Mouse (Mus musculus) brain, embryonic 14.5 days (tissue): Measurements from ENCODE around the gene Tenm4. TPM values are rescaled to one million over a fixed set of nuclear protein-coding genes. Genes with fewer than 3 reads are reported as not detected.

Experiments
- DNase-seq: peaks from one replicate; pipeline ENCODE4 v3.0.0-alpha.2; 2011; ENCODE audit warnings: low read depth
- CTCF ChIP-seq: fragments of 200-500 bp; IDR thresholded peaks from 2 replicates; pipeline ENCODE4 v1.5.1; 2012; ENCODE audit warnings: inconsistent platforms, mild to moderate bottlenecking, moderate library complexity, borderline replicate concordance; ENCODE audit not compliant: insufficient read depth, insufficient read length; ENCODE audit errors: extremely low read depth
- POLR2A ChIP-seq: fragments of 200-500 bp; IDR thresholded peaks from 2 replicates; pipeline ENCODE4 v1.6.1; 2012; ENCODE audit warnings: mild to moderate bottlenecking, inconsistent platforms, borderline replicate concordance; ENCODE audit not compliant: poor library complexity, insufficient read depth, insufficient read length, severe bottlenecking; ENCODE audit errors: extremely low read depth
- polyA plus RNA-seq: library from polyadenylated mRNA; depleted of rRNA; stranded (reverse); fragments of >200 nt; gene quantifications from 2 replicates; pipeline ENCODE4 v1.2.3, GENCODE M21; 2012

Gene Tenm4
- polyA plus RNA-seq, 1 experiment: 31.2 TPM

DNA sequence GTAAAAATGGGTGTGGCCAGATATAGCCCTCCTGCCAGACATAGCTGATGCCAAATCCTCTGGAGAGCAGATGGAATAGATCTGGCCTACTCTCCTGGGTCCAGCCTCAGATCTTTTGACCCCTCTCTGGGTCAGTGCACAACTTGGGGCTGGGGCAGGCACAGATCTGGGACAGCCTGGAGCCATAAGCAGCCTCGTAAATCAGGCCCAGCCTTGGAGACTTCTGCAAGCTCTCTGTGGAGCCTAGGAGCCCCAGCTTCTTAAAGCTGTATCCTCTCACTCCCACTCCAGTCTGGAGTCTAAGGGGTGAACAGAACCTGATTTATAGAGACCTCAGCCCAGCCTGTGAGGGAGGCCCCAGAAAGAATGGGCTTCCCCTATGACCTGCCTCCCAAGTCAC lies 354.3 kb downstream of the Tenm4 start:
- TF ChIP-seq POLR2A: no peak
- DNase-seq: no peak

DNA sequence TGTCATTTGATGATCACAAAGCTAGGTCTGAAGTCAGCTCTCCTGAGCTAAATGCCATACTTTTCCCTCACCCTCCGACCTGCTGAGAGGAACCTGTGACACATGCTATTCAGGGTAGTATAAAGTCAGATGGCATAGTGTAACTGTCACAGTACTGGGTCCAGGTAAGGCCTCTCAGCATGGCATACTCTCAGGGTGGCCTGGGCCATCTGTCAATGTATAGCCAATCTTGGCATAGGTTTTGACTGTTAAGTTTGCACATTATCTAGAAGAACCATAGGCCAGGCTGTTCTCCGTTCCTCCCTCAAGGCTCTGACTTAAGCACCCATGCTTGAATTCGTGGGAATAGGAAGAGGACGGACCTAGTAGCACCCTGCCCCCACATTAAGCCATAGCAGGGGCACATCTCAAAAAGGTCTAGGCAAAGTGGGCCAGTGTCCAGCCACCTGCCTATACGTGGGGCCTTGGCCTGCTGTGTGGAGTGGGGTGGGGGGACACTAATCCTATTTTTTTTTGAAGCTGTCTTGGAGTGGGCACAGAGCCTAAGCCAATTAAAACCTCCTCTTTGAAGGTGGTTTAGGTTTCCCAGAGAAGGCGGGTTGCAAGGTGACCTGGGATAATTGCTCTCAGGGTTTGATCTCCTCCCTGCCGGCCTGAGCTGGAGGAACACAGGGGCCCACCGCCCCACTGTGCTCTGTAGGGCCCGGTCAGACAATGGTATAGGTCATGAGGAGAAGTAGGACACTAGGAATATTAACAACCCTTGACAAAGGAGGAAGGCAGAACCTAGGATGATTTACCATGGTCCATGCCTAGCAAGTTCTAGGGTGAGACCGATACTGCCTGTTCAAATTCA lies 359.8 kb downstream of the Tenm4 start:
- peak; percentile 82 for DNase-seq
- TF ChIP-seq CTCF: no peak
- no peak for TF ChIP-seq POLR2A

DNA sequence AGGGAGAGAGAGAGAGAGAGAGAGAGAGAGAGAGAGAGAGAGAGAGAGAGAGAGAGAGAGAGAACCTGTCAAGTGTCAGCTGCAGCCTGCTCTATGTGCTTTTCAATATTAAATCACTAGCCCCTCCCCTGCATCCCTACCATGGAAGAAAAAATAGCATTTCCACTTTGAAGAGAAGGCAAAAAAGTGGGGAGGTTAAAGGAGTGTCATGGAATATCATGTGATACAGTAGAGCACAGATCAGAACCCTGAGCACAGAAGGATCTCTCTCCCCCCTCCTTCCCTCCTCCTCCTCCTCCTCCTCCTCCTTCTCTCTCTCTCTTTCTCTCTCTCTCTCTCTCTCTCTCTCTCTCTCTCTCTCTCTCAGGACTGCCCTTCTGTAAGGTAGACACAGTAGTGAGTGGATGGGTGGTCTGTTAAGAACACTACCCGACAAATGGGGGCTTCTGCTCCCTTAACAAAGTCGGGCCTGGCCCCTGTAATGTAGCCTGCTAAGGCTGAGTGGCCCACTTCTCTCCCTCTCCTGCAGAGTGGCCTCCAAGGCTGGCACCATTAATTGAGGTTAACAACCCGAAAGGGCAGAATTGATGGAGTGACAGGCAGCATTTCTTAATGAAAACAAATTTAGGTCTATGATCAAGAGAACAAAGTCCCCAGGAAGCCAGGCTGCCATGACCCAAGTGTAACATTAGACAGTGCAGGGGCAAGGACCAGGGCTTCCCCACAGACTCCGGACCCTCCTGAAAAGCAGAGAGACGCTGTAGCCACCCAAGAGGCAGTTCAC lies 361.1 kb downstream of the Tenm4 start:
- no peak for DNase-seq
- TF ChIP-seq POLR2A (no peak), CTCF (no peak)

DNA sequence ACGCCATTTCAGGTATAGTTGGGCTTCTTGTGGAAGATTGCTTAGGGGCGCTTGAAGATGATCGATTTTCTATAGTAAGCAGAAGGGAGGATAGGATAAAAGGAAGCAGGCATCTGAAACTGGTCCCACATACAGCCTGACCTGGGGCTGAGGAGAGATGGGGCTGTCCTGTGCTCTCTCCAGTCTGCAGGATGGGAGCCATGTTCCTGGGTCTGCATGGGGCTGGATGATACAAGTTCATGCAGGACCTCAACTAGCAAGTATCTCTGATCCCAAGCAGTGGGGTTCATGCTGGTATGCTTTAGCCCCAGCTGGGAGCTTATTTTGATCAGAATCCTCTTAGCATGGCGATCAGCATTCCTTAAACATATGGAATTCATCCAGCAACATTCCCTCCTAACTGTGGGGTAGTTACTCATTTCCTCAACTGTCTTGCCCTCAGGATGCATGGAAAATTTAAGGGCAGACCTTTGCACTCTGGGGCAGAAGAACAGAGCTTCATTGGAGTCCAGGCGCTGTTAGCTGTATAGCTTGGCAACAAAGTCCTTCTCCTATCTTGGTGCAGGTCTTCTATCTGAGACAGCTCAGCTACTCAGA lies 361.9 kb downstream of the Tenm4 start:
- no peak for TF ChIP-seq POLR2A
- no peak for DNase-seq

DNA sequence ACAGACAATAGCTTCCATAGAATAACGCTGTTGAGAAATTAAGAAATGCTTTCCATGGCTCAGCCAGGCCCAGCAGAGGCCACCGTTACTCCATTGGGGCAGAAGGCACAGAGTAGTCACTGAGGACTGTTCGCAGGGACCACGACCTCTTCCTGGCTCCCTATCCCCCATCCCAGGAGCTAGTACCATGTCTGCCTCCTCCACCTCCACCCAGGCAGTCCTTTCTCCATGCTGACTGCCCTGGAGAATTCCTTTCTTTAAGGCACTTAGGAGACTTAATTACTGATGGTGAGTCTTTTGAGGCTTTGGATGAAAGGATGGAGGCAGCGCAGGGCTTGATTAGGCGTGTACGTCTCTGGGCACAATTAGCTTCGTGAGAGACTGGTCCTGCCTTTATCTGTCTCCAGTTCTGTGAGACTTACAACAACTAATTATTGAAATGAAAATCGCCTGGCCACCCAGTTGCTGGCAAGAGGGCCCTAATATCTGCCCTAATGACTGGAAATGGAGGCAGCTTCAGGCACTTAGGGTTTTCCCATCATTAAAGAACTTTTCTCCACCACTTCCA lies 365.4 kb downstream of the Tenm4 start:
- TF ChIP-seq CTCF (no peak), POLR2A (no peak)
- peak; percentile 93 for DNase-seq

DNA sequence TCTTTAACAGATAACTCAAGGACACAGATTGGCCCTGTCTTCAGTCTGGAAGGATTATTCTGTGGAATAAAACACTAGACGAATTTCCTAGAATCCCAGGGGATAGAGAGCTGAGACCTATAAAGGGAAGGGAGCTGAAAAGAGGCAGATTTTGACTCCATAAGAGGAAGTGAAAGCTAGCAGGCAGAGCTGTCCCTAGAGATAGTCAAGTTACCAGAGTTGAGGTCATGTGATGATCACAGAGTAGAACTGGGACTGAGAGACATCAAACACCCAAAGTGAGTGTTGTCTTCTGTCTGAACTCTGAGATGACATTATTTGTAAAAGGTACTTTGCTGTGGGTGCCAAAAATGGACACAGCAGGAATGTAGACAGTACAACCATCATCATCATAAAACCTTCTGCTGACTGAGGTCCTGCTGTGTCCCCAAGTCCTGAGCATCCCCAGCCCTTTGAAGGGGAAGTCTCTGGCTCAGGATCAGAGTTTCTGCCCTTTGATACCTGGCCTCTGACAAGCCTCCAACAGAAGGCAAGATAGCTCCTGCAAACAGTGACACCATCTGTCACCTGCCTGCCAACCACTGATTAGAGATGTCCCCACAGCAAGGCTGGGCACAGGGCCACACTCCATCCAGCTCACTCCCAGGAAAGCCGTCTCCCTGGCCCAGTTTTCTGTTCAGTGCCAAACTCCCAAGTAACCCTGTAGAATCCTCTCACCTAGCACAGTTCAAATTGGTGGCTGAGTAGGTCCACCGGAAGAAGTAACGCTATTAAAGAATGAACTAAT lies 368.4 kb downstream of the Tenm4 start:
- peak; percentile 63 for DNase-seq
- no peak for TF ChIP-seq POLR2A
- no peak for TF ChIP-seq CTCF

DNA sequence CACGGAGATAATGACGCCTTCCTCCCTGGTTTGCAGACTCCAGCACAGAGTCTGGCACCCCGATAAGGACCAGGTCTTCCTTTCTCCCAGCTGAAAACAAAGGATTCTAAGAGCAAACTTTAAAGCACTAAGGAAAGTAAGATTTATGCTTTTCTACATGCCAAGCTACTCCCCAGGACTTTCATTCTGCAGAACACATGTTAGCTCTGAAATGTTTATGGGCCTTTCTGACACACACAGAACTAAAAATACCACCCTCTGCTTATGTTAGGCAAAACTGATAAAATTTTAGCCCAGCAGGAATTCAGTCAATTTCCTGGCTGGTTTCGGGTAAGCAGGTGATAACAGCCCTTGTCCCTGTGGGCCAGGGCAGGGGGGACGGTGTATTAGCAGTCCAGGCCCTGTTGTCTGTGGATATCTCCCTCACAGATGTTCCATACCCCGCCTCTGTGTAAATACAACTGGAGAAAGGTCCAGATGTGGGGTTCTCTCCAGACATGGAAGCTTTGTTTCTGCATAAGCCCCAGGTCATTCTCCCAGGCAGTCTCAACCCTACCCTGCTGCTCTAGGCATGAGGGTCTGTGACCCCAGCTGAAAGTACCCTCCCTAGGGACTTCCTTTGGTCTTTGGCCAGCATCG lies 369.5 kb downstream of the Tenm4 start:
- TF ChIP-seq POLR2A (no peak), CTCF (no peak)
- DNase-seq: no peak

DNA sequence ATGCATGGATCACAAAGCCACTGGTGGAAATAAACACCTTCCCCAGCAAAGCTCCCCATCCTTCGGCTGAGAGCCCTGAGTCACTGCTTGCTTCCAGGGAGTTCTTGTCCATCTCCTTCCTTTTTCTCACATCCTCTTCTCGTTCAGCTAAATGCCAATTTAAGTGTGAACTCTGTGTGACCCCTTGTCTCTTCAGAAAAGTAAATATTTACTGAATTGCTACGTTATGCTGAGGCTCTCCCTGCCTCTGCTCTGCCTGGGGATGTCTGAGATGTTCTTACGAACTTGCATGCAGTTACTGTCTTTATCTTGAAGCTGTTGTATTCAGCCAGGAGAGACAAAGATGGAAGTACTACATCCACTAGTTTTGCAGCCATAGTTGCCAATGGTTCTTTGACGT lies 374.9 kb downstream of the Tenm4 start:
- TF ChIP-seq CTCF (no peak), POLR2A (no peak)
- no peak for DNase-seq

DNA sequence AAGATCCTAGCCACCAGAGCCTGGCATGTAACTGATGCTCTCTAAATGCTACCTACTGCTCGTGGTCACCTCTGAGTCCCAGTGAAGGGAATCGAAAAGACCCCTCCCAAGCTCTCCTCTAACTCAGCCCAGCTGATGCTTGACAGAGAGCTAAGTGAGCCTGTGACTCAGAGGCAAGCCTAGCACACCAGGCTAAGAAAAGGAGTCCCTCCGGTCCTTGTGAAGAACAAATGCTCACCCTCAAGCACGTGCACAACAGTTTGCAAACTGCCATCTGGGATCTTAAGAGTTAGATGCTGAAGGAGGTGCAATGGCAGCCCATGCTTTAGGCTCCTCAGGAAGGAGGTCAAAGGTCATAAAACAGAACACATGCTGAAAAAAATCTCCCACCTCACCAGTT lies 380.8 kb downstream of the Tenm4 start:
- no peak for DNase-seq
- TF ChIP-seq POLR2A: no peak
- no peak for TF ChIP-seq CTCF

DNA sequence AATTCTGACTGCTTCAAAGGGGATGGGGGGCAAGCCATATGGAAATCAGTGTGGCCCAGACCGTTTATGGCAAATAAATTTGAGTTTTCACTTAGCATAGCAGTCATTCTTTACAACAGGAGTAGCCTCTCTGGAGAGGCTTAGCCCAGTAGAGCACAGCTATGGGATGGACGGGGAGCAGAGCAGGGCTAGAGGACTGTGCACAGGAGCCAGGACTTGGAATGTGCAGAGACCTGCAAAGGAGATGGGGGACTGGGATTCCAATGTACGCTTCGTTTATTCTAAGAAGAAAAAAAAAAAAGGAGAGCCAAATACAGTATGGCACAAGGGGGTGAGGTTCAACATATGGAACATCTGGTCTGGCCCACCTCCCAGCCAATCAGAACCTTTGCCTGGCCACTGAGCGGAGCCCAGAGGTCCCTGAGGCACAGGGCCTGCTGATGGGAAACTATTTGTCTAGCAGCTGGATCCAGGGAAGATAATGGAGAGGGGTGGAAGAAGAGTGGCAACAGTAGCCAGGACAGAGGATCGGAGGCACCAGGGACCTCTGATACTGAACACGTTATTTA lies 381.3 kb downstream of the Tenm4 start:
- TF ChIP-seq POLR2A (no peak), CTCF (no peak)
- DNase-seq: no peak
